19 mouse cellular contexts compared by ENCODE assay signal in the genomic region with DNA sequence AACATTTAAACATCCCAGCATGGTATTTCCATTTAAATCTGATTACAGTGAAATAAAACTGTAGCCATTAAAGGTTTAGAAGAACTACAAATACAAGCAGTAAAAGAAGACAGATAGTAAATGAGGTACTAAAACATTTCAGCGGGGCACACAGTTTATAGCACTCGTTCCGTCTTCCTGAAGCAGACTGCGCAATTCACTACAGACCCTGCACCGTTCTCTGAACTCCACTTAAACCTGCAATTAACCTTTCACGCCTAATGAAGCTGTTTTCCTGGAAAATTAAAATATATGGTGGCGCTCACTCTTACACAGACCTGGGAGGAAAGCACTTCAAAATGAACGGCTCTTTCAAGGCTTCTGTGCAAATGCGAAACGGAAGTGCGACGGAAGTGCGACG.
DNase-seq lines count a peak whose midpoint lies in the region; ATAC-seq and TF ChIP-seq lines count a peak whose summit lies in the region.
"Had no signal": no experiment of that assay in that cellular context is flagged by ENCODE, and none has a peak within 500 bp of the region (broad histone marks: within the 10 kb centered on the region; RNA-seq: fewer than 3 reads in every experiment).

No protein-coding gene starts in this region.

- H3K4me3 ChIP-seq in intestine, embryonic 14.5 days (ENCODE audit: low read depth, low read length) = no peak overlapping the region
- H3K4me3 ChIP-seq in intestine, embryonic 15.5 days (replicated peaks) = no peak overlapping the region
- no peak overlapping the region for H3K4me3 ChIP-seq in kidney, postnatal 0 days (replicated peaks; ENCODE audit: low read depth, low read length)
- 0 out of 2 replicates have a peak overlapping the region, but pooled peaks have one; percentile 4 for H3K4me3 ChIP-seq in limb, embryonic 13.5 days
- no peak overlapping the region for H3K4me3 ChIP-seq in neural tube, embryonic 13.5 days
- H3K4me3 ChIP-seq: forebrain, embryonic 15.5 days; heart, embryonic 13.5 days; hindbrain, embryonic 12.5 days had no signal

- WGBS in intestine, embryonic 14.5 days = 63% methylated on average over 14 of the region's 14 CpGs
- WGBS in intestine, embryonic 15.5 days = 69% methylated on average over 14 of the region's 14 CpGs
- WGBS in kidney, postnatal 0 days = 16% methylated on average over 14 of the region's 14 CpGs
- WGBS in limb, embryonic 13.5 days = 20% methylated on average over 14 of the region's 14 CpGs
- WGBS in neural tube, embryonic 13.5 days = 21% methylated on average over 14 of the region's 14 CpGs

- H3K9me3 ChIP-seq in intestine, embryonic 14.5 days (ENCODE audit: control insufficient read depth, low read length) = peaks cover 4% of the 10 kb centered on the region; the same call in 1 of the 2 replicates
- H3K9me3 ChIP-seq in intestine, embryonic 15.5 days = no peaks in the 10 kb centered on the region
- H3K9me3 ChIP-seq in kidney, postnatal 0 days (replicated peaks; ENCODE audit: low read length) = no peaks in the 10 kb centered on the region
- peaks cover 7% of the 10 kb centered on the region for H3K9me3 ChIP-seq in limb, embryonic 13.5 days
- peaks cover 6% of the 10 kb centered on the region for H3K9me3 ChIP-seq in neural tube, embryonic 13.5 days
- H3K9me3 ChIP-seq: forebrain, embryonic 15.5 days; hindbrain, embryonic 12.5 days had no signal

- H3K4me1 ChIP-seq in intestine, embryonic 14.5 days (replicated peaks; ENCODE audit: control insufficient read depth, insufficient read depth, low read length) = peaks cover 20% of the 10 kb centered on the region
- peaks cover 2% of the 10 kb centered on the region; the same call in 1 of the 2 replicates for H3K4me1 ChIP-seq in intestine, embryonic 15.5 days (replicated peaks)
- peaks cover 3% of the 10 kb centered on the region; the same call in 1 of the 2 replicates for H3K4me1 ChIP-seq in kidney, postnatal 0 days (replicated peaks; ENCODE audit: insufficient read depth, low read length)
- H3K4me1 ChIP-seq in limb, embryonic 13.5 days = peaks cover 55% of the 10 kb centered on the region
- peaks cover 38% of the 10 kb centered on the region for H3K4me1 ChIP-seq in neural tube, embryonic 13.5 days (replicated peaks)

- H3K27me3 ChIP-seq in intestine, embryonic 14.5 days (replicated peaks; ENCODE audit: control insufficient read depth, insufficient read depth, low read length) = no peaks in the 10 kb centered on the region
- H3K27me3 ChIP-seq in intestine, embryonic 15.5 days (replicated peaks) = no peaks in the 10 kb centered on the region
- H3K27me3 ChIP-seq in kidney, postnatal 0 days (ENCODE audit: insufficient read depth, low read length) = no peaks in the 10 kb centered on the region
- H3K27me3 ChIP-seq in limb, embryonic 13.5 days = peaks cover 17% of the 10 kb centered on the region
- no peaks in the 10 kb centered on the region; the same call in 1 of the 2 replicates for H3K27me3 ChIP-seq in neural tube, embryonic 13.5 days
- H3K27me3 ChIP-seq: CH12.LX; forebrain, embryonic 15.5 days; heart, embryonic 13.5 days; hindbrain, embryonic 12.5 days had no signal

- no peak overlapping the region for H3K9ac ChIP-seq in intestine, embryonic 14.5 days (ENCODE audit: low read length)
- H3K9ac ChIP-seq in intestine, embryonic 15.5 days = no peak overlapping the region
- H3K9ac ChIP-seq in kidney, postnatal 0 days (ENCODE audit: low read depth, low read length) = no peak overlapping the region
- no peak overlapping the region for H3K9ac ChIP-seq in limb, embryonic 13.5 days
- no peak overlapping the region for H3K9ac ChIP-seq in neural tube, embryonic 13.5 days
- H3K9ac ChIP-seq: forebrain, embryonic 15.5 days; heart, embryonic 13.5 days; hindbrain, embryonic 12.5 days had no signal

- no peak overlapping the region for H3K27ac ChIP-seq in intestine, embryonic 14.5 days (ENCODE audit: low read depth)
- H3K27ac ChIP-seq in intestine, embryonic 15.5 days = no peak overlapping the region
- H3K27ac ChIP-seq in kidney, postnatal 0 days = no peak overlapping the region
- no peak overlapping the region for H3K27ac ChIP-seq in limb, embryonic 13.5 days
- H3K27ac ChIP-seq in neural tube, embryonic 13.5 days (replicated peaks) = 0 out of 2 replicates have a peak overlapping the region, but pooled peaks have one; percentile 38
- H3K27ac ChIP-seq: forebrain, embryonic 15.5 days; heart, embryonic 13.5 days; hindbrain, embryonic 12.5 days had no signal

- 0 out of 2 replicates have a peak, but pooled peaks cover 3% of the 10 kb centered on the region for H3K36me3 ChIP-seq in intestine, embryonic 14.5 days (ENCODE audit: control insufficient read depth, insufficient read depth, low read length)
- no peaks in the 10 kb centered on the region for H3K36me3 ChIP-seq in intestine, embryonic 15.5 days
- 0 out of 2 replicates have a peak, but pooled peaks cover 3% of the 10 kb centered on the region for H3K36me3 ChIP-seq in kidney, postnatal 0 days (ENCODE audit: insufficient read depth, low read length)
- peaks cover 4% of the 10 kb centered on the region; the same call in 1 of the 2 replicates for H3K36me3 ChIP-seq in limb, embryonic 13.5 days
- no peaks in the 10 kb centered on the region for H3K36me3 ChIP-seq in neural tube, embryonic 13.5 days
- H3K36me3 ChIP-seq: forebrain, embryonic 15.5 days; hindbrain, embryonic 12.5 days had no signal

- no peak for DNase-seq in intestine, embryonic 14.5 days (ENCODE audit: low spot score)
- DNase-seq in kidney, postnatal 0 days (ENCODE audit: low spot score) = peak; percentile 72
- DNase-seq in kidney, adult 11 months = no peak
- DNase-seq in adrenal gland, postnatal 25 days = no peak
- DNase-seq in frontal cortex, postnatal 10 days (ENCODE audit: low spot score in 2 of 2) = no peak
- DNase-seq: adrenal gland, adult 2 months; adrenal gland, postnatal 36 days; cerebellum, adult 2 months; gastrocnemius, postnatal 36 days; heart, adult 11 months; heart, postnatal 4 days had no signal

- TF ChIP-seq CTCF in kidney, postnatal 0 days (IDR thresholded peaks at IDR 0.05; ENCODE audit: low read depth) = no peak

- 0 out of 2 replicates have a peak overlapping the region, but pooled peaks have one; percentile 6 for H3K4me2 ChIP-seq in intestine, embryonic 14.5 days (ENCODE audit: low read length)
- H3K4me2 ChIP-seq in intestine, embryonic 15.5 days (replicated peaks) = no peak overlapping the region
- H3K4me2 ChIP-seq in kidney, postnatal 0 days (ENCODE audit: low read length) = peak overlapping the region; percentile 33
- H3K4me2 ChIP-seq in limb, embryonic 13.5 days (replicated peaks) = peak overlapping the region; percentile 45
- peak overlapping the region; percentile 41 for H3K4me2 ChIP-seq in neural tube, embryonic 13.5 days
- H3K4me2 ChIP-seq: forebrain, embryonic 15.5 days; heart, embryonic 13.5 days; hindbrain, embryonic 12.5 days had no signal

- ATAC-seq in intestine, embryonic 14.5 days (replicated peaks; ENCODE audit: low FRiP score, low TSS enrichment, low read depth) = no peak
- ATAC-seq in intestine, embryonic 15.5 days = no peak
- ATAC-seq in kidney, postnatal 0 days (replicated peaks; ENCODE audit: low FRiP score, low read depth) = no peak
- no peak for ATAC-seq in limb, embryonic 13.5 days (ENCODE audit: low FRiP score, low read depth)
- ATAC-seq in neural tube, embryonic 13.5 days (ENCODE audit: low read depth) = peak; percentile 36; the same call in 1 of the 2 replicates
- ATAC-seq: forebrain, embryonic 15.5 days; hindbrain, embryonic 16.5 days had no signal
